Mouse (Mus musculus): Measurements from ENCODE around the gene Eef1akmt3. TPM values are rescaled to one million over a fixed set of nuclear protein-coding genes. Genes with fewer than 3 reads are reported as not detected.
"Not testable (repeated sequence)": the region's sequence is repeated elsewhere in the genome, so short reads cannot be mapped to it uniquely, and the experiment has no call there.

The Eef1akmt3 gene
- polyA plus RNA-seq, 1 experiment from 2014 or later, result 0.89 TPM

DNA sequence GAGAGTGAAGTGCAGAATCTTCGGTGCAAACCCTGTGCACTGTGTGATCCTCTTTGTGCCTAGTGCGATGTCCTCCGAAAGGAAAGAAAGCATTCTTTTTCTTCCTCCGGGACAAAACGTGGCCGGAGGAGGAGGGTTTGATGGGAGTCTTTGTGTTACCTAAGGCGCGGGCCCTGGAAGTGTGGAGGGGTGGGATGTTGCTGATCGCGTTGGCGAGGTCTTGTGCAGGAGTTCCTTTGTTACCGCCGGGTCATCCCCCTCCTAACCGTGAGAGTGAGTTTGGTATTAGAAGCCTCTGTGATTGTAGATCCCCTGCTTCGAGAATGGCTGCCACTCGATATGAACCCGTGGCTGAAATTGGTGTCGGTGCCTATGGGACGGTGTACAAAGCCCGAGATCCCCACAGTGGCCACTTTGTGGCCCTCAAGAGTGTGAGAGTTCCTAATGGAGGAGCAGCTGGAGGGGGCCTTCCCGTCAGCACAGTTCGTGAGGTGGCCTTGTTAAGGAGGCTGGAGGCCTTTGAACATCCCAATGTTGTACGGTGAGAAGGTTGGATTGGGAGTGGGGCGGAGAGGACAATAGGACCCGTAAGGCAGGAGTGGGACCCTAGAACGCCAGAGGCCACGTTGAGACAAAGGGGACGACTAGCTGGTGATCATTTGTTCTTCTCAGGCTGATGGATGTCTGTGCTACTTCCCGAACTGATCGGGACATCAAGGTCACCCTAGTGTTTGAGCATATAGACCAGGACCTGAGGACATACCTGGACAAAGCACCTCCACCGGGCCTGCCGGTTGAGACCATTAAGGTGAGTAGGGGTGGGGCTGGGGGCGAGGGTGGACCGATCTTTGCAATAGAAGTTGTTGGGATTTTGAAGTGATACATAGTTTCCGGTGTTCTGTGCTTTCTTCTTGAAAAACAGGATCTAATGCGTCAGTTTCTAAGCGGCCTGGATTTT is 22.9 kb upstream of the Eef1akmt3 start:
- H3K9me3 ChIP-seq (ENCODE audit: control insufficient read depth, low read length), result no peaks in the 10 kb centered on the region
- ATAC-seq (ENCODE audit: low FRiP score, low TSS enrichment), result no peak
- peaks cover 17% of the 10 kb centered on the region for H3K4me1 ChIP-seq (ENCODE audit: control insufficient read depth, insufficient read depth, low read length)
- peak overlapping the region; percentile 85 for H3K27ac ChIP-seq (ENCODE audit: low read depth, low read length)
- peaks cover 43% of the 10 kb centered on the region for H3K36me3 ChIP-seq (ENCODE audit: control insufficient read depth, insufficient read depth, low read length)
- peak overlapping the region; percentile 96 for H3K9ac ChIP-seq (ENCODE audit: low read depth, low read length)
- peak overlapping the region; percentile 95 for H3K4me3 ChIP-seq (ENCODE audit: low read length)
- peaks cover 2% of the 10 kb centered on the region; the same call in 1 of the 2 replicates for H3K27me3 ChIP-seq (ENCODE audit: control insufficient read depth, insufficient read depth, low read length)
- 12% methylated on average over 37 of the region's 37 CpGs for WGBS
- H3K4me2 ChIP-seq (replicated peaks; ENCODE audit: low read depth, low read length), result peak overlapping the region; percentile 68

DNA sequence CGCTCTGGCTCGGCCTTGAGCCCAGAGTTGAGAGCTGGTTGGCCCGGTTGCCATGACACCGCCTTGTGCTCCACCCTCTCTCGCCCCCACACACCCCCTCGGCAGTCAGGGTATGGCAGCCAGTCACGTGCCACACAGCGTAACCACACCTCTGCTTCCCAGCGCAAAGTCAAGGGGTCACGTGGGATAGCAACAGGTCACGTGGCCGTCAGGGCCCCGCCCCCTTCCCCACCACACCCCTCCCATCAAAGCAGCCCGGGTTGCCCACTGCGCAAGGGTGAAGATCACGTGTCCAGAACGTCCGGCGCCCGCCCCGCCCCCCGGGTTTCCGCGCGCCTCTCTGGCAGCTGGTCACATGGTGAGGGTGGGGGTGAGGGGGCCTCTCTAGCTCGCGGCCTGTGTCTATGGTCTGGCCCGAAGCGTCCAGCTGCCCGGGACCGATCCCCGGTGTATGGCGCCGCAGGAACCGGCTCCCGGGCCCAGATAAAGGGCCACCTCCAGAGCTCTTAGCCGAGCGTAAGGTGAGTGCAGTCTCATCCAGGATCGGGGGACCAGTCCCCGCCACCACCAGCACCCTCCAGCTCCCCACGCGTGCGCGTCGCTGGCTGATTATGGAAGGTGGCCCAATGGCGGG is 22.0 kb upstream of the Eef1akmt3 start, which contains the start of gene Cdk4:
Gene Cdk4 (plus strand): TSS at position 296 of the 634 bp plus-strand sequence.
- under 1% methylated on average over 43 of the region's 46 CpGs for WGBS
- Histone ChIP-seq H3K4me2 (replicated peaks; ENCODE audit: low read depth, low read length) (peak within 1 kb of the TSS; percentile 68), H3K27me3 (ENCODE audit: control insufficient read depth, insufficient read depth, low read length) (peaks cover 8% of the 10 kb centered on the region), H3K36me3 (ENCODE audit: control insufficient read depth, insufficient read depth, low read length) (peaks cover 39% of the 10 kb centered on the region), H3K4me1 (ENCODE audit: control insufficient read depth, insufficient read depth, low read length) (peaks cover 18% of the 10 kb centered on the region), H3K9ac (ENCODE audit: low read depth, low read length) (peak within 1 kb of the TSS; percentile 96), H3K27ac (ENCODE audit: low read depth, low read length) (peak within 1 kb of the TSS; percentile 85), H3K9me3 (ENCODE audit: control insufficient read depth, low read length) (no peaks in the 10 kb centered on the region), H3K4me3 (ENCODE audit: low read length) (peak within 1 kb of the TSS; percentile 95)
- peak; percentile 92 for ATAC-seq (ENCODE audit: low FRiP score, low TSS enrichment)

DNA sequence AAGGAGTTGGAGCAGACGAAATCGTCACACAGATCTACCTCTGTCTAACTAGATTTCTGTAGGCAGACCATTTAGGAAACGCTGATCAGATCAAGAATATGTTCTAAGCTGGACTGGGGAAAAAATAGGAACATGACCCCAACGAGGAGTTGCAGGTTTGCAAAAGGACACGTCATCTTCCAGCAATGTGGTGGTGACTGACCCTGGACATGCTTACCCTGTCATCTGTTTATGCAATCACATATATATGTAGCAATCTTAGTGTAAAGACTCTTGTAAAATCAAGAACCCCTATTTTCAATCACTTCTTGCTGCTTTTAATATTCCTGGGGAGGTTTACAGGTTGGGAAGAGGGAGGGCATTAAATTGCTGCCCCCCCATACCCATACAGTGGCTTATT is 21.2 kb upstream of the Eef1akmt3 start:
- no peaks in the 10 kb centered on the region for H3K9me3 ChIP-seq (ENCODE audit: control insufficient read depth, low read length)
- no peak overlapping the region for H3K27ac ChIP-seq (ENCODE audit: low read depth, low read length)
- H3K9ac ChIP-seq (ENCODE audit: low read depth, low read length), result no peak overlapping the region
- peaks cover 8% of the 10 kb centered on the region for H3K27me3 ChIP-seq (ENCODE audit: control insufficient read depth, insufficient read depth, low read length)
- ATAC-seq (ENCODE audit: low FRiP score, low TSS enrichment), result no peak
- H3K4me3 ChIP-seq (ENCODE audit: low read length), result no peak overlapping the region
- H3K4me1 ChIP-seq (ENCODE audit: control insufficient read depth, insufficient read depth, low read length), result peaks cover 21% of the 10 kb centered on the region
- no peak overlapping the region for H3K4me2 ChIP-seq (replicated peaks; ENCODE audit: low read depth, low read length)
- WGBS, result 79% methylated on average over 5 of the region's 5 CpGs
- H3K36me3 ChIP-seq (ENCODE audit: control insufficient read depth, insufficient read depth, low read length), result peaks cover 30% of the 10 kb centered on the region

DNA sequence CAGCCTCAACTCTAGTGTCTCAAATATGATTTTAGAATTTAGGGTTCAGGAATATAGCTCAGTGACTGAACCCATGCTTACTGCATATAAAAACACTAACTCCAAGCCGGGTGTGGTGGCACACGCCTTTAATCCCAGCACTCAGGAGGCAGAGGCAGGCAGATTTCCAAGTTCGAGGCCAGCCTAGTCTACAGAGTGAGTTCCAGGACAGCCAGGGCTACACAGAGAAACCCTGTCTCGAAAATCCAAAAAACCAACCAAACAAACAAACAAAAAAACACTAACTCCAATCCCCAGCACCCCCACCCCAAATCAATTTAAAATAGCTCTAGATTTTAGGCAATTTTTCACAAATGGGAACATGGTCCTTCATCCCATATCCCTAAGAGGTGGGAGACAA is 20.8 kb upstream of the Eef1akmt3 start:
- not testable (repeated sequence) for H3K4me3 ChIP-seq (ENCODE audit: low read length); H3K9me3 ChIP-seq (ENCODE audit: control insufficient read depth, low read length); ATAC-seq (ENCODE audit: low FRiP score, low TSS enrichment); H3K27ac ChIP-seq (ENCODE audit: low read depth, low read length); H3K4me2 ChIP-seq (replicated peaks; ENCODE audit: low read depth, low read length); H3K9ac ChIP-seq (ENCODE audit: low read depth, low read length); H3K27me3 ChIP-seq (ENCODE audit: control insufficient read depth, insufficient read depth, low read length)
- 83% methylated on average over 4 of the region's 4 CpGs for WGBS
- H3K36me3 ChIP-seq (ENCODE audit: control insufficient read depth, insufficient read depth, low read length), result peaks cover 30% of the 10 kb centered on the region
- peaks cover 21% of the 10 kb centered on the region for H3K4me1 ChIP-seq (ENCODE audit: control insufficient read depth, insufficient read depth, low read length)

DNA sequence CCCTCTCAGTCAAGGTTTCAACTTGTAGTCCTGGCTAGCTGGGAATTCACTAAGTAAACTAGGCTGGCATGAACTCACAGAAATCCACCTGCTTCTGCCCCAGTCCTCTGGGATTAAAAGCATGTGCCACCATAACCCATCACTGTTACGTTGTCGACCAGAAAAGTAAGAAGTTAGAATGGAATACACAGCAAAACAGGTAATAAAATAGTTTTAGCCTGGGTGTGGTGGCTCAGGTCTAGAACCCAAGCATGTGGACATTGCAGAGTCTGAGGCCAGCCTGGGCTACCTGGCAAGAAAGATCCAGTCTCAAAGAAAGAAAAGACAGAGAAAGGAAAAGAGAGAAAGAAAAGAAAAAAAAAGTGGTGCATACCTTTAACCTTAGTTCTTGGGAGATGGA is 20.2 kb upstream of the Eef1akmt3 start:
- 71% methylated on average over 2 of the region's 2 CpGs for WGBS
- Histone ChIP-seq H3K27ac (ENCODE audit: low read depth, low read length) (no peak overlapping the region), H3K9me3 (ENCODE audit: control insufficient read depth, low read length) (no peaks in the 10 kb centered on the region), H3K27me3 (ENCODE audit: control insufficient read depth, insufficient read depth, low read length) (peaks cover 8% of the 10 kb centered on the region), H3K36me3 (ENCODE audit: control insufficient read depth, insufficient read depth, low read length) (peaks cover 28% of the 10 kb centered on the region), H3K4me2 (replicated peaks; ENCODE audit: low read depth, low read length) (no peak overlapping the region), H3K4me1 (ENCODE audit: control insufficient read depth, insufficient read depth, low read length) (peaks cover 21% of the 10 kb centered on the region), H3K4me3 (ENCODE audit: low read length) (no peak overlapping the region), H3K9ac (ENCODE audit: low read depth, low read length) (no peak overlapping the region)
- no peak for ATAC-seq (ENCODE audit: low FRiP score, low TSS enrichment)

DNA sequence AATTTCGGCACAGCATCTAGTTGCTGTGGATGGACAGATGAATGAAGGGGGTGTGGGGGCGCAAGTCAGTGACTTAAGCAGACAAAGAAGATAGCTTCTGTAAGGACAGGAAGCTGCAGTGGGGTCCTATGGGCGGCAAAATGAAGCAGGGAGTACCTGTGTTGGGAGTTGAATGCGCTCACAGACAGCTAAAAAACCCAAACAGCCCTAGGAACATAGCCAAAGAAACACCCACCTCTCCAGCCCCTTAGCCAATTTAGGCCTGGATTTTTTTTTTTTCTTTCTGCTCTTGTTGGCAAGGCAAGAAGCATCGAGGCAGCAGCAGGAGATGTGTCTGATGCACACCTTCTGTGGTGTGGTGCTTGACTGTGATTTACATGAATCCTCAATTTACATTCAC is 19.8 kb upstream of the Eef1akmt3 start:
- Histone ChIP-seq H3K27ac (ENCODE audit: low read depth, low read length) (no peak overlapping the region), H3K4me3 (ENCODE audit: low read length) (no peak overlapping the region; the same call in 1 of the 2 replicates), H3K9ac (ENCODE audit: low read depth, low read length) (no peak overlapping the region), H3K36me3 (ENCODE audit: control insufficient read depth, insufficient read depth, low read length) (peaks cover 28% of the 10 kb centered on the region), H3K27me3 (ENCODE audit: control insufficient read depth, insufficient read depth, low read length) (peaks cover 8% of the 10 kb centered on the region), H3K4me1 (ENCODE audit: control insufficient read depth, insufficient read depth, low read length) (peaks cover 21% of the 10 kb centered on the region), H3K4me2 (replicated peaks; ENCODE audit: low read depth, low read length) (no peak overlapping the region), H3K9me3 (ENCODE audit: control insufficient read depth, low read length) (no peaks in the 10 kb centered on the region)
- no peak for ATAC-seq (ENCODE audit: low FRiP score, low TSS enrichment)
- WGBS, result 41% methylated on average over 5 of the region's 5 CpGs

DNA sequence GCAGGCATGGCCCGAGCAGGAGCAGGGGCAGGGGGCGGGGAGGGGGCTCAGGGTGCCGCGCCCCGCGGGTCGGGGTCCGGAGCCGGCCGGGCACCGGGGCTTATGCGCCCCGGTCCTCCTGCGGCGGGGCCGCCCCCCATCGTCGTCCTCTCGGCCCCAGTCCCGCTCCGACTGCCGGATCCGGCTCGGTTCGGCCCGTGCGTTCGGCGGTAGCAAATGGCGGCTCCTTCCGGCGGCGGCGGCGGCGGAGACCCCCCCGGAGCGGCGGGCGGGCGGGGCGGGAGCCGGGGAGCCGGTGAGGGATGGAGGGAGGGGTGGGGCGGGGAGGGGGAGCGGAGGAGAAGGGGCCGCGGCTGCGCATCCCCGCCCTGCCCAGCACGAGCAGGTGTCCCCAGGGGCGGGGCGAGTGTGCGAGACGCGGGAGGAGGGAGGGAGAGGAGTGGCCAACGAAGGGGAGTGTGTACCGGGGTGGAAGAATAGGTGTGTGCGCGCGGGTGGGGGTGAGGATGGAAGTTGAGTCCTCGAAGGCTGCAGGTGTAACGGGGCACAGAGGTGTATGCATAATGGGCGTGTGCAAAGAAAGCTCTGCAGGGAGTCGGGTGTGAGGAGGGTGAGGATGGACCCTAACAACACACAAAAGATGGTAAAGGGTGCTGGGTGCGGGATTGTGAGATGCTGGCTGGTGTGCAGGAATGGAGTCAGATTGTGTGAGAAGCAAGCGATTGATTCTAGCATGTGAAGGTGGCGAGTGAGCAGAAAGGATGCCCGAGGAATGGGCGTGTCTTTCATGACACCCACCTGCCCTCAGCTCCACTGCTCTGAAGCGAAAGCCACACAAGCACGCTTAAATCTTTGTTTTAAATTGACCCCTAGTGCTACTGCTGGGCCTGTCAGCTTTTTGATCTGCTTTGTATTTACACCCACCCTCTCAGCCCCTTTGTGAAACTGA is 18.9 kb upstream of the Eef1akmt3 start, which contains the start of gene March9:
Gene March9 (minus strand): TSS at position 217 of the 949 bp plus-strand sequence.
- H3K27me3 ChIP-seq (ENCODE audit: control insufficient read depth, insufficient read depth, low read length), result peaks cover 8% of the 10 kb centered on the region
- peaks cover 21% of the 10 kb centered on the region for H3K4me1 ChIP-seq (ENCODE audit: control insufficient read depth, insufficient read depth, low read length)
- no peaks in the 10 kb centered on the region for H3K9me3 ChIP-seq (ENCODE audit: control insufficient read depth, low read length)
- H3K36me3 ChIP-seq (ENCODE audit: control insufficient read depth, insufficient read depth, low read length), result peaks cover 24% of the 10 kb centered on the region
- H3K4me2 ChIP-seq (replicated peaks; ENCODE audit: low read depth, low read length), result peak within 1 kb of the TSS; percentile 97
- H3K4me3 ChIP-seq (ENCODE audit: low read length), result peak within 1 kb of the TSS; percentile 83
- H3K9ac ChIP-seq (ENCODE audit: low read depth, low read length), result peak within 1 kb of the TSS; percentile 83
- H3K27ac ChIP-seq (ENCODE audit: low read depth, low read length), result 0 out of 2 replicates have a peak within 1 kb of the TSS, but pooled peaks have one; percentile 24
- peak; percentile 33 for ATAC-seq (ENCODE audit: low FRiP score, low TSS enrichment)
- WGBS, result 2% methylated on average over 55 of the region's 72 CpGs

Data from kidney, embryonic 14.5 days (tissue).